Mouse (Mus musculus): ENCODE measurements around the gene Arhgef40.

- TF ChIP-seq POLR2A (IDR thresholded peaks at IDR 0.05; ENCODE audit: borderline replicate concordance, insufficient read depth, low read length) (no peak), CTCF (IDR thresholded peaks at IDR 0.05; ENCODE audit: borderline replicate concordance, insufficient read depth, low read depth, low read length) (no peak)
Measured at GRCm38 (mm10) chr14:52017662-52018061, 33.1 kb downstream of the Arhgef40 start.

All from cerebellum, adult 2 months (tissue).